In the genomic region with DNA sequence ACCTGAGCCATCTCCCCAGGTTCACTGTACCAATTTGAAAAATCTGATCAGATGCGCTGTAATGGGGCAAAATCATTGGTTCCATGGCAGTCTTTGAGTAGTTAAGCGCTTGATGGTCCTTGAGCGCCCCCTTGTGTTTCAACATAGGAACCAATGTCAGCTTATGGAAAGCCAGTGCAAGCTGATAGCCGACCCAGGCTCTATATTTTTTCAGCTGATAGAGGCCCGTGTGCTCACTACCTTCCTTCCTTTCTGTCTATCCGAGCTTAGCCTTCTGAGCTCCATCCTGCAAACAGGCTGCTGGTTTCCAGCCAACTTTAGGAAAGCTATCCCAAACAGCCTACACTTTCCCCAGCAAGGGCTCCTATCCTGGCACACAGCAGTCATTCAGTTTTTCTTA, we compare ENCODE assay signal across 9 mouse cellular contexts. TPM values are rescaled to one million over a fixed set of nuclear protein-coding genes. Genes with fewer than 3 reads are reported as not detected.
DNase-seq lines count a peak whose midpoint lies in the region; ATAC-seq and TF ChIP-seq lines count a peak whose summit lies in the region.
"Had no signal": no experiment of that assay in that cellular context is flagged by ENCODE, and none has a peak within 500 bp of the region (broad histone marks: within the 10 kb centered on the region; RNA-seq: fewer than 3 reads in every experiment).

No protein-coding gene starts in this region.

- peaks cover 30% of the 10 kb centered on the region for H3K27me3 ChIP-seq in liver, embryonic 11.5 days (replicated peaks; ENCODE audit: control insufficient read depth, insufficient read depth, low read length)

- peak; percentile 70 for ATAC-seq in erythroblast, adult 5-6 weeks (replicated peaks; ENCODE audit: low FRiP score, poor library complexity, severe bottlenecking)
- ATAC-seq in liver, embryonic 11.5 days (replicated peaks; ENCODE audit: low FRiP score), result peak; percentile 30; the same call in 1 of the 2 replicates

- no peak overlapping the region for H3K4me2 ChIP-seq in liver, embryonic 11.5 days
- H3K4me2 ChIP-seq: heart, embryonic 15.5 days had no signal

- H3K4me3 ChIP-seq in liver, embryonic 11.5 days (ENCODE audit: low read depth, low read length), result no peak overlapping the region
- H3K4me3 ChIP-seq: heart, embryonic 15.5 days had no signal

- H3K4me1 ChIP-seq in liver, embryonic 11.5 days (replicated peaks; ENCODE audit: control insufficient read depth, insufficient read depth, low read length), result no peaks in the 10 kb centered on the region
- H3K4me1 ChIP-seq: heart, embryonic 15.5 days had no signal

- peak; percentile 89 for DNase-seq in 416B (ENCODE audit: low read depth)
- DNase-seq in CD8-positive naive resting alpha-beta T cell, adult 2 months (ENCODE audit: low read depth in 2 of 2, low spot score in 2 of 2), result peak; percentile 45 to 63
- peak; percentile 94 for DNase-seq in brain, embryonic 14.5 days (ENCODE audit: low read depth)
- peak; percentile 77 for DNase-seq in kidney, adult 9 months
- peak; percentile 56 for DNase-seq in liver, embryonic 11.5 days (ENCODE audit: low spot score)
- DNase-seq in retina, adult 2 months (ENCODE audit: low read depth, low spot score), result peak; percentile 55
- peak; percentile 31 to 51 for DNase-seq in thymus, postnatal 36 days

- no peak overlapping the region for H3K9ac ChIP-seq in liver, embryonic 11.5 days (ENCODE audit: low read depth, low read length)
- H3K9ac ChIP-seq: heart, embryonic 15.5 days had no signal

- no peak overlapping the region for H3K27ac ChIP-seq in liver, embryonic 11.5 days (ENCODE audit: low read depth, low read length)
- H3K27ac ChIP-seq: heart, embryonic 15.5 days had no signal

- WGBS in liver, embryonic 11.5 days, result 2% methylated on average over 6 of the region's 6 CpGs

- H3K9me3 ChIP-seq in liver, embryonic 11.5 days (ENCODE audit: control insufficient read depth, low read length), result no peaks in the 10 kb centered on the region
- H3K9me3 ChIP-seq: heart, embryonic 15.5 days had no signal

- peak; percentile 80 for TF ChIP-seq CTCF in brain, embryonic 14.5 days (IDR thresholded peaks at IDR 0.05; ENCODE audit: borderline replicate concordance, extremely low read depth, insufficient read depth, insufficient read length)

- TF ChIP-seq POLR2A in brain, embryonic 14.5 days (IDR thresholded peaks at IDR 0.05; ENCODE audit: borderline replicate concordance, extremely low read depth, insufficient read depth, insufficient read length, poor library complexity, severe bottlenecking), result no peak

- no peaks in the 10 kb centered on the region for H3K36me3 ChIP-seq in liver, embryonic 11.5 days (ENCODE audit: control insufficient read depth, insufficient read depth, low read length)
- H3K36me3 ChIP-seq: heart, embryonic 15.5 days had no signal

RNA-seq across cellular contexts. Expression of a gene that starts 7.4 kb away (rescaled TPM):
- 1.2 and 1.4 TPM in 2 replicates for polyA plus RNA-seq in brain, embryonic 14.5 days (2012; rRNA removed)
- total RNA-seq in erythroblast, adult 5-6 weeks (2015; ENCODE audit: low replicate concordance), result not detected in 2 replicates
- not detected in 2 replicates for total RNA-seq in erythroblast, adult 5-6 weeks (2017; ENCODE audit: low replicate concordance)
- polyA plus RNA-seq in liver, embryonic 11.5 days (2014; fragmentation: Nextera tagmentation; extraction: Ambion mirVana), result 0.38 and 0.78 TPM in 2 replicates

RNA-seq across cellular contexts. Expression of a gene that starts 33.0 kb away (rescaled TPM):
- polyA plus RNA-seq in brain, embryonic 14.5 days (2012; rRNA removed), result 5.6 and 7.5 TPM in 2 replicates
- total RNA-seq in erythroblast, adult 5-6 weeks (2015; ENCODE audit: low replicate concordance), result 2.7 and 2.9 TPM in 2 replicates
- 4.0 and 4.9 TPM in 2 replicates for total RNA-seq in erythroblast, adult 5-6 weeks (2017; ENCODE audit: low replicate concordance)
- polyA plus RNA-seq in liver, embryonic 11.5 days (2014; fragmentation: Nextera tagmentation; extraction: Ambion mirVana), result 18.8 and 20.3 TPM in 2 replicates

RNA-seq across cellular contexts. Expression of a gene that starts 33.1 kb away (rescaled TPM):
- 28.8 and 33.5 TPM in 2 replicates for polyA plus RNA-seq in brain, embryonic 14.5 days (2012; rRNA removed)
- total RNA-seq in erythroblast, adult 5-6 weeks (2015; ENCODE audit: low replicate concordance), result 9.6 and 13.2 TPM in 2 replicates
- 8.3 and 8.5 TPM in 2 replicates for total RNA-seq in erythroblast, adult 5-6 weeks (2017; ENCODE audit: low replicate concordance)
- 17.0 and 18.5 TPM in 2 replicates for polyA plus RNA-seq in liver, embryonic 11.5 days (2014; fragmentation: Nextera tagmentation; extraction: Ambion mirVana)

Comparison
In these comparisons a context has a peak if more than half of its experiments do, and no peak if none do; other contexts are left out.
1. DNase-seq: peak in every context shown above with its lines; median percentile 94 in brain, embryonic 14.5 days; 89 in 416B; 77 in kidney, adult 9 months; 56 in liver, embryonic 11.5 days; 55 in retina, adult 2 months; 54 in CD8-positive naive resting alpha-beta T cell, adult 2 months; 41 in thymus, postnatal 36 days.